Mouse (Mus musculus): Measurements from ENCODE around the gene Ippk. TPM values are rescaled to one million over a fixed set of nuclear protein-coding genes. Genes with fewer than 3 reads are reported as not detected.

Ippk gene
- polyA plus RNA-seq, 1 experiment = 7.1 TPM

- Histone ChIP-seq H3K4me3 (ENCODE audit: insufficient read depth, low read depth, low read length) (no peak overlapping the region), H3K27me3 (replicated peaks; ENCODE audit: control insufficient read depth, insufficient read depth, low read length) (no peaks in the 10 kb centered on the region)
- no peak for TF ChIP-seq CTCF (conservative IDR thresholded peaks at IDR 0.05; ENCODE audit: insufficient read depth, insufficient read length, low read depth, low read length)
These were observed 24.3 kb upstream of the Ippk start for GRCm38 (mm10) chr13:49396798-49397197.

GRCm38 (mm10) chr13:49398191-49398590, 22.9 kb upstream of the Ippk start:
- WGBS = 70% methylated on average over 8 of the region's 8 CpGs
- no peak overlapping the region for H3K27ac ChIP-seq (ENCODE audit: insufficient read depth, low read depth, low read length)
- no peak for TF ChIP-seq CTCF (conservative IDR thresholded peaks at IDR 0.05; ENCODE audit: insufficient read depth, insufficient read length, low read depth, low read length)
- TF ChIP-seq POLR2A (IDR thresholded peaks at IDR 0.05; ENCODE audit: low read depth, low read length) = no peak
- H3K4me1 ChIP-seq (ENCODE audit: control insufficient read depth, insufficient read depth, low read length) = no peaks in the 10 kb centered on the region
- no peaks in the 10 kb centered on the region for H3K36me3 ChIP-seq (ENCODE audit: control insufficient read depth, insufficient read depth, low read length)
- H3K4me3 ChIP-seq (ENCODE audit: insufficient read depth, low read depth, low read length) = no peak overlapping the region
- H3K27me3 ChIP-seq (replicated peaks; ENCODE audit: control insufficient read depth, insufficient read depth, low read length) = no peaks in the 10 kb centered on the region
- DNase-seq = no peak

More at GRCm38 (mm10) chr13:49396798-49397197, 24.3 kb upstream of the Ippk start:
- Histone ChIP-seq H3K36me3 (ENCODE audit: control insufficient read depth, insufficient read depth, low read length) (no peaks in the 10 kb centered on the region), H3K4me1 (ENCODE audit: control insufficient read depth, insufficient read depth, low read length) (no peaks in the 10 kb centered on the region), H3K27ac (ENCODE audit: insufficient read depth, low read depth, low read length) (no peak overlapping the region)
- WGBS = 69% methylated on average over 1 of the region's 1 CpGs
- DNase-seq = no peak

DNA sequence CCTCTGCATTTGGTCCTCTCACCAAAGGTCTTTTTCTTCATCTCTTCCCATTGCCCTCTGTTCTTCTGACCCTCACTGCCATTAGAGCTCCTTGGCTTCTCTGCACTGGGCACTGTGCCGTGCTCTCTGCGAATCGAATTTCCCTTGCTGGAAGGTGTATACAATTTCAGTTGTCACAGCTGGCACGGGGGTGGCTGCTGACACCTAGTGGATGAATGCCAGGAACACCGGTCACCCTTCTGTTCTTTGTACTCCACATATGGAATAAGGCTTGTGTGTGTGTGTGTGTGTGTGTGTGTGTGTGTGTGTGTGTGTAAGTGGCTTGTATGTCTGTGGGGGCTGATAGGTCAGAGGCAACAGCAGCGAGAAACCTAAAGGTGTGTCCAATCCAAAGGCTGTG, 20.9 kb upstream of the Ippk start:
- no peak for TF ChIP-seq POLR2A (IDR thresholded peaks at IDR 0.05; ENCODE audit: low read depth, low read length)
- peak; percentile 61 for TF ChIP-seq CTCF (conservative IDR thresholded peaks at IDR 0.05; ENCODE audit: insufficient read depth, insufficient read length, low read depth, low read length)
- DNase-seq = peak; percentile 44
- 6% methylated on average over 6 of the region's 6 CpGs for WGBS

DNA sequence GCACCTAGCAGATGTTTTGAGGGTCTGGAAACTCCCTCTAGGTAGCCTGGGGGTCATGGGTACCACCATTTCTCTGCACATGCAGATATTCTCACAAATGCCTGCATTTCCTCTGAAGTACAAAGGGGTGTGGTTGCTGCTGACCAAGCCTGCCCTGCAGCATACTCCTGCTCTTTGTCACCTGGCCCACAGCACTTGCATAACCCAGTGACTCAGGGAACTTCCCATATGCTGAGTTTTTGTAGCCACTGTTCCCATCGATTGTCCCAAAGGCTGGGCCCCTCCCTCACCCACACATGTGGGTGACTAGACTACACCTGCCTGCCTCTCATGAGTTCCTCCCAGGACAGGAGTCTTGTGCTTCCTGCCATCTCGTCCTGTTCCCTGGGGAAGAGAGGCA, 18.4 kb upstream of the Ippk start:
- Histone ChIP-seq H3K4me3 (ENCODE audit: insufficient read depth, low read depth, low read length) (no peak overlapping the region), H3K4me1 (ENCODE audit: control insufficient read depth, insufficient read depth, low read length) (no peaks in the 10 kb centered on the region), H3K27ac (ENCODE audit: insufficient read depth, low read depth, low read length) (no peak overlapping the region), H3K36me3 (ENCODE audit: control insufficient read depth, insufficient read depth, low read length) (no peaks in the 10 kb centered on the region), H3K27me3 (replicated peaks; ENCODE audit: control insufficient read depth, insufficient read depth, low read length) (no peaks in the 10 kb centered on the region)
- 54% methylated on average over 2 of the region's 2 CpGs for WGBS
- no peak for DNase-seq
- no peak for TF ChIP-seq CTCF (conservative IDR thresholded peaks at IDR 0.05; ENCODE audit: insufficient read depth, insufficient read length, low read depth, low read length)
- no peak for TF ChIP-seq POLR2A (IDR thresholded peaks at IDR 0.05; ENCODE audit: low read depth, low read length)

More for the DNA sequence above, 20.9 kb upstream of the Ippk start:
- Histone ChIP-seq H3K4me1 (ENCODE audit: control insufficient read depth, insufficient read depth, low read length) (no peaks in the 10 kb centered on the region), H3K27ac (ENCODE audit: insufficient read depth, low read depth, low read length) (no peak overlapping the region), H3K36me3 (ENCODE audit: control insufficient read depth, insufficient read depth, low read length) (no peaks in the 10 kb centered on the region), H3K27me3 (replicated peaks; ENCODE audit: control insufficient read depth, insufficient read depth, low read length) (no peaks in the 10 kb centered on the region), H3K4me3 (ENCODE audit: insufficient read depth, low read depth, low read length) (no peak overlapping the region)

- Histone ChIP-seq H3K27me3 (replicated peaks; ENCODE audit: control insufficient read depth, insufficient read depth, low read length) (no peaks in the 10 kb centered on the region), H3K27ac (ENCODE audit: insufficient read depth, low read depth, low read length) (no peak overlapping the region), H3K4me3 (ENCODE audit: insufficient read depth, low read depth, low read length) (no peak overlapping the region), H3K36me3 (ENCODE audit: control insufficient read depth, insufficient read depth, low read length) (no peaks in the 10 kb centered on the region), H3K4me1 (ENCODE audit: control insufficient read depth, insufficient read depth, low read length) (no peaks in the 10 kb centered on the region)
- no peak for TF ChIP-seq POLR2A (IDR thresholded peaks at IDR 0.05; ENCODE audit: low read depth, low read length)
- TF ChIP-seq CTCF (conservative IDR thresholded peaks at IDR 0.05; ENCODE audit: insufficient read depth, insufficient read length, low read depth, low read length) = no peak
- DNase-seq = no peak
These were observed 13.3 kb upstream of the Ippk start for GRCm38 (mm10) chr13:49407795-49408194.

- Histone ChIP-seq H3K27me3 (replicated peaks; ENCODE audit: control insufficient read depth, insufficient read depth, low read length) (no peaks in the 10 kb centered on the region), H3K4me3 (ENCODE audit: insufficient read depth, low read depth, low read length) (peak overlapping the region; percentile 84), H3K4me1 (ENCODE audit: control insufficient read depth, insufficient read depth, low read length) (peaks cover 10% of the 10 kb centered on the region; the same call in 1 of the 2 replicates), H3K36me3 (ENCODE audit: control insufficient read depth, insufficient read depth, low read length) (no peaks in the 10 kb centered on the region), H3K27ac (ENCODE audit: insufficient read depth, low read depth, low read length) (no peak overlapping the region)
- WGBS = under 1% methylated on average over 15 of the region's 15 CpGs
- TF ChIP-seq POLR2A (IDR thresholded peaks at IDR 0.05; ENCODE audit: low read depth, low read length) (no peak), CTCF (conservative IDR thresholded peaks at IDR 0.05; ENCODE audit: insufficient read depth, insufficient read length, low read depth, low read length) (no peak)
- DNase-seq = no peak
These were observed 513 bp downstream of the Ippk start for GRCm38 (mm10) chr13:49421606-49421917.

GRCm38 (mm10) chr13:49421959-49422358, 910 bp downstream of the Ippk start:
- Histone ChIP-seq H3K27ac (ENCODE audit: insufficient read depth, low read depth, low read length) (no peak overlapping the region), H3K4me3 (ENCODE audit: insufficient read depth, low read depth, low read length) (peak overlapping the region; percentile 84), H3K36me3 (ENCODE audit: control insufficient read depth, insufficient read depth, low read length) (no peaks in the 10 kb centered on the region), H3K4me1 (ENCODE audit: control insufficient read depth, insufficient read depth, low read length) (peaks cover 10% of the 10 kb centered on the region; the same call in 1 of the 2 replicates), H3K27me3 (replicated peaks; ENCODE audit: control insufficient read depth, insufficient read depth, low read length) (no peaks in the 10 kb centered on the region)
- DNase-seq = no peak
- 18% methylated on average over 4 of the region's 4 CpGs for WGBS
- no peak for TF ChIP-seq POLR2A (IDR thresholded peaks at IDR 0.05; ENCODE audit: low read depth, low read length)
- TF ChIP-seq CTCF (conservative IDR thresholded peaks at IDR 0.05; ENCODE audit: insufficient read depth, insufficient read length, low read depth, low read length) = no peak

DNA sequence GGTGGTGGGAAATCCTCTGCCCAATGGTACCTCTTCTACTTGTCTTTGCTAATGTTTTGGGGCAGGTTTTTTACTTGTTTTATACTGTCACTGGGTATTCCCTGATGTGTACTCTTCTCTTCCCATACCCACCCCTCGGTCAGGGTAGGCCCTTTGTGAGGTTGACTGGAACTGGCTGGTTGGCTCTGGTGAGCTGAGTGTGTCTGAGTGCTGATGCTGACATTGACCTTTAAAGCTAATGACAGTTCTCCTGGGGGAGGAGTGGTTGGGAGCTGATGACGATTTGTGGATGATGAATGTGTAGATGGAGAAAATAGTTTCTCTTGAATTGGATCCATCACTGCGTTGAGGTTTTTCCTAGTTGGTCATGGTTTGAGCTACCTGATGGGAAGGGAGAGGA, 5.7 kb downstream of the Ippk start:
- H3K4me3 ChIP-seq (ENCODE audit: insufficient read depth, low read depth, low read length) = no peak overlapping the region
- H3K36me3 ChIP-seq (ENCODE audit: control insufficient read depth, insufficient read depth, low read length) = no peaks in the 10 kb centered on the region
- no peaks in the 10 kb centered on the region for H3K27me3 ChIP-seq (replicated peaks; ENCODE audit: control insufficient read depth, insufficient read depth, low read length)
- no peak overlapping the region for H3K27ac ChIP-seq (ENCODE audit: insufficient read depth, low read depth, low read length)
- peaks cover 17% of the 10 kb centered on the region for H3K4me1 ChIP-seq (ENCODE audit: control insufficient read depth, insufficient read depth, low read length)
- TF ChIP-seq POLR2A (IDR thresholded peaks at IDR 0.05; ENCODE audit: low read depth, low read length) (no peak), CTCF (conservative IDR thresholded peaks at IDR 0.05; ENCODE audit: insufficient read depth, insufficient read length, low read depth, low read length) (no peak)
- DNase-seq = no peak
- 80% methylated on average over 3 of the region's 3 CpGs for WGBS

Measured in kidney, adult 2 months (tissue).